Mouse (Mus musculus): ENCODE measurements at regions not wholly inside any gene's neighbourhood (a gene's known extent, or its start where the extent isn't known, plus 50 kb on each side); places are given as distances from the start of the nearest gene placed in this dataset.

GRCm38 (mm10) chr10:37995691-37996445 lies 825.7 kb downstream of the Rfpl4b start:
- no peaks in the 10 kb centered on the region for H3K27me3 ChIP-seq (ENCODE audit: insufficient read depth, low read length)
- ATAC-seq (no peak), DNase-seq (no peak)
- H3K4me2 ChIP-seq (ENCODE audit: low read depth, low read length): no peak overlapping the region
- TF ChIP-seq EP300 (IDR thresholded peaks at IDR 0.05; ENCODE audit: low read depth) (no peak), CTCF (IDR thresholded peaks at IDR 0.05; ENCODE audit: low read depth) (no peak)
- no peak overlapping the region for H3K4me3 ChIP-seq (ENCODE audit: low read depth, low read length)
- no peaks in the 10 kb centered on the region for H3K36me3 ChIP-seq (replicated peaks; ENCODE audit: insufficient read depth, low read length)
- H3K27ac ChIP-seq (ENCODE audit: low read depth): no peak overlapping the region
- no peaks in the 10 kb centered on the region for H3K9me3 ChIP-seq (ENCODE audit: low read length)
- no peak overlapping the region for H3K9ac ChIP-seq (replicated peaks)
- H3K4me1 ChIP-seq (ENCODE audit: insufficient read depth): no peaks in the 10 kb centered on the region

GRCm38 (mm10) chr10:37988297-37989263 lies 833.0 kb downstream of the Rfpl4b start:
- TF ChIP-seq EP300 (IDR thresholded peaks at IDR 0.05; ENCODE audit: low read depth): no peak
- H3K4me1 ChIP-seq (ENCODE audit: insufficient read depth): no peaks in the 10 kb centered on the region
- H3K9ac ChIP-seq (replicated peaks): no peak overlapping the region
- H3K27ac ChIP-seq (ENCODE audit: low read depth): no peak overlapping the region
- no peak overlapping the region for H3K4me2 ChIP-seq (ENCODE audit: low read depth, low read length)
- WGBS (ENCODE audit: insufficient replicate concordance): 78% methylated on average over 11 of the region's 11 CpGs
- no peak for DNase-seq
- H3K9me3 ChIP-seq (ENCODE audit: low read length): no peaks in the 10 kb centered on the region
- no peaks in the 10 kb centered on the region for H3K36me3 ChIP-seq (replicated peaks; ENCODE audit: insufficient read depth, low read length)
- H3K4me3 ChIP-seq (ENCODE audit: low read depth, low read length): no peak overlapping the region
- ATAC-seq: no peak
- no peaks in the 10 kb centered on the region for H3K27me3 ChIP-seq (ENCODE audit: insufficient read depth, low read length)

- H3K4me1 ChIP-seq (ENCODE audit: insufficient read depth): no peaks in the 10 kb centered on the region
- no peak overlapping the region for H3K4me3 ChIP-seq (ENCODE audit: low read depth, low read length)
- H3K27ac ChIP-seq (ENCODE audit: low read depth): no peak overlapping the region
- no peak overlapping the region for H3K9ac ChIP-seq (replicated peaks)
- WGBS (ENCODE audit: insufficient replicate concordance): 21% methylated on average over 3 of the region's 3 CpGs
- no peaks in the 10 kb centered on the region for H3K9me3 ChIP-seq (ENCODE audit: low read length)
- no peaks in the 10 kb centered on the region for H3K36me3 ChIP-seq (replicated peaks; ENCODE audit: insufficient read depth, low read length)
- H3K27me3 ChIP-seq (ENCODE audit: insufficient read depth, low read length): no peaks in the 10 kb centered on the region
- no peak for TF ChIP-seq EP300 (IDR thresholded peaks at IDR 0.05; ENCODE audit: low read depth)
- TF ChIP-seq CTCF (IDR thresholded peaks at IDR 0.05; ENCODE audit: low read depth): no peak
- DNase-seq: no peak
- no peak overlapping the region for H3K4me2 ChIP-seq (ENCODE audit: low read depth, low read length)
- ATAC-seq: no peak
These were observed 840.3 kb upstream of the Marcks start for GRCm38 (mm10) chr10:37978899-37979539.

GRCm38 (mm10) chr10:37960051-37960450 lies 821.3 kb upstream of the Marcks start:
- no peak overlapping the region for H3K4me2 ChIP-seq (ENCODE audit: low read depth, low read length)
- H3K27ac ChIP-seq (ENCODE audit: low read depth): no peak overlapping the region
- DNase-seq: no peak
- no peak overlapping the region for H3K4me3 ChIP-seq (ENCODE audit: low read depth, low read length)
- TF ChIP-seq EP300 (IDR thresholded peaks at IDR 0.05; ENCODE audit: low read depth) (no peak), CTCF (IDR thresholded peaks at IDR 0.05; ENCODE audit: low read depth) (no peak)
- no peak for ATAC-seq
- no peaks in the 10 kb centered on the region for H3K9me3 ChIP-seq (ENCODE audit: low read length)
- no peaks in the 10 kb centered on the region for H3K36me3 ChIP-seq (replicated peaks; ENCODE audit: insufficient read depth, low read length)
- no peaks in the 10 kb centered on the region for H3K4me1 ChIP-seq (ENCODE audit: insufficient read depth)
- no peak overlapping the region for H3K9ac ChIP-seq (replicated peaks)
- no peaks in the 10 kb centered on the region for H3K27me3 ChIP-seq (ENCODE audit: insufficient read depth, low read length)

- TF ChIP-seq EP300 (IDR thresholded peaks at IDR 0.05; ENCODE audit: low read depth): no peak
- no peak for TF ChIP-seq CTCF (IDR thresholded peaks at IDR 0.05; ENCODE audit: low read depth)
- WGBS (ENCODE audit: insufficient replicate concordance): 33% methylated on average over 2 of the region's 2 CpGs
- no peaks in the 10 kb centered on the region for H3K36me3 ChIP-seq (replicated peaks; ENCODE audit: insufficient read depth, low read length)
- ATAC-seq: no peak
- H3K4me1 ChIP-seq (ENCODE audit: insufficient read depth): no peaks in the 10 kb centered on the region
- H3K27ac ChIP-seq (ENCODE audit: low read depth): no peak overlapping the region
- H3K9me3 ChIP-seq (ENCODE audit: low read length): no peaks in the 10 kb centered on the region
- H3K9ac ChIP-seq (replicated peaks): no peak overlapping the region
- DNase-seq: no peak
- H3K27me3 ChIP-seq (ENCODE audit: insufficient read depth, low read length): no peaks in the 10 kb centered on the region
- no peak overlapping the region for H3K4me3 ChIP-seq (ENCODE audit: low read depth, low read length)
- no peak overlapping the region for H3K4me2 ChIP-seq (ENCODE audit: low read depth, low read length)
These were observed 776.1 kb upstream of the Marcks start for GRCm38 (mm10) chr10:37914780-37915179.

- no peak overlapping the region for H3K27ac ChIP-seq (ENCODE audit: low read depth)
- no peaks in the 10 kb centered on the region for H3K4me1 ChIP-seq (ENCODE audit: insufficient read depth)
- no peaks in the 10 kb centered on the region for H3K27me3 ChIP-seq (ENCODE audit: insufficient read depth, low read length)
- ATAC-seq: no peak
- H3K4me3 ChIP-seq (ENCODE audit: low read depth, low read length): no peak overlapping the region
- TF ChIP-seq EP300 (IDR thresholded peaks at IDR 0.05; ENCODE audit: low read depth) (no peak), CTCF (IDR thresholded peaks at IDR 0.05; ENCODE audit: low read depth) (no peak)
- no peaks in the 10 kb centered on the region for H3K9me3 ChIP-seq (ENCODE audit: low read length)
- no peaks in the 10 kb centered on the region for H3K36me3 ChIP-seq (replicated peaks; ENCODE audit: insufficient read depth, low read length)
- no peak for DNase-seq
- no peak overlapping the region for H3K4me2 ChIP-seq (ENCODE audit: low read depth, low read length)
- no peak overlapping the region for H3K9ac ChIP-seq (replicated peaks)
These were observed 772.9 kb upstream of the Marcks start for GRCm38 (mm10) chr10:37911669-37912068.
